Mouse (Mus musculus): ENCODE measurements around the gene Hs6st3. TPM values are rescaled to one million over a fixed set of nuclear protein-coding genes. Genes with fewer than 3 reads are reported as not detected.

The Hs6st3 gene
- 0.16 TPM in 1 of 2 replicates, not detected in the other for polyA plus RNA-seq (2016; fragmentation: Nextera tagmentation; extraction: Ambion mirVana)

DNA sequence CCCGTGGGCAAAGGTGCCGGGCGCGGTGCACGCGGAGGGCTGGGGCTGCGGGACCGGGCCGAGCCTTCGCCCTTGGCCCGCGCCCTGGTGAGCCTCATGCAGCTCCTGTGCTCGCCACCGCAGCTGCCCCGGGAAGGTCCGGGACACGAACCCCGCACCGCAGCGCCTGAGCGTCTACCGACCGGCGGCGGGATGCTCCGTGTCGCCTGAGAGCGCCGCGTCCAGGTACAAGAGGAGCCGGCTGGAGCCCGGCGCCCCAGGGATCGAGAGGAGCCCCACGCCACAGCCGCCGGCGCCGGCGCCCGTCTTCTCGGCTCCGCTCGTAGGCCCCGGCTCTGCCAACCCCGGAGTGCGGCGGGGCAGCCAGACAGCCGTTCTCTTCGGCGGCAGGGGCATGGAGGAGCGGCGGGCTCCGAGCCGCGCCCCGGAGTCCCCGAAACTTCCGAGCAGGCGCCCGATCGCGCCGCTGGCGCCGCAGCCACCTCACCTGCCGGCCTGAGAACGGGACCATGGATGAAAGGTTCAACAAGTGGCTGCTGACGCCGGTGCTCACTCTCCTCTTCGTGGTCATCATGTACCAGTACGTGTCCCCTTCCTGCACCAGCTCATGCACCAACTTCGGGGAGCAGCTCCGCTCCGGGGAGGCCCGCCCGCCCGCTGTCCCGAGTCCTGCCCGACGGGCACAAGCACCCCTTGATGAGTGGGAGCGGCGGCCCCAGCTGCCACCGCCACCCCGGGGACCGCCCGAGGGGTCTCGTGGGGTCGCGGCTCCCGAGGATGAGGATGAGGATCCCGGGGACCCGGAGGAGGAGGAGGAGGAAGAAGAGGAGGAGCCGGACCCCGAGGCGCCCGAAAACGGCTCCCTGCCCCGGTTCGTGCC lies at the start of gene Hs6st3:
Gene Hs6st3, plus strand, starts transcription at position 436 of the 880 bp plus-strand sequence.
- H3K4me3 ChIP-seq: peak within 1 kb of the TSS; percentile 73
- H3K36me3 ChIP-seq: no peaks in the 10 kb centered on the region
- peaks cover 81% of the 10 kb centered on the region for H3K27me3 ChIP-seq (ENCODE audit: low read depth, poor library complexity, severe bottlenecking)
- H3K27ac ChIP-seq: peak within 1 kb of the TSS; percentile 75
- 1% methylated on average over 100 of the region's 100 CpGs for WGBS
- peaks cover 19% of the 10 kb centered on the region for H3K4me1 ChIP-seq
- peak; percentile 56 for DNase-seq (ENCODE audit: low spot score)
- H3K9me3 ChIP-seq (replicated peaks): no peaks in the 10 kb centered on the region

- WGBS: under 1% methylated on average over 72 of the region's 72 CpGs
- H3K9me3 ChIP-seq (replicated peaks): no peaks in the 10 kb centered on the region
These were observed 39.1 kb upstream of the Hs6st3 start, which contains the start of gene Uggt2 for GRCm38 (mm10) chr14:119098851-119099569. TSS of gene Uggt2 (minus strand) at chr14:119099430.

GRCm38 (mm10) chr14:119099570-119099891 lies 38.6 kb upstream of the Hs6st3 start:
- H3K27me3 ChIP-seq (ENCODE audit: low read depth, poor library complexity, severe bottlenecking): no peaks in the 10 kb centered on the region
- peaks cover 27% of the 10 kb centered on the region for H3K4me1 ChIP-seq
- WGBS: under 1% methylated on average over 13 of the region's 13 CpGs
- no peak for DNase-seq (ENCODE audit: low spot score)
- peak overlapping the region; percentile 97 for H3K27ac ChIP-seq
- no peaks in the 10 kb centered on the region for H3K9me3 ChIP-seq (replicated peaks)
- peak overlapping the region; percentile 91 for H3K4me3 ChIP-seq
- H3K36me3 ChIP-seq: peaks cover 5% of the 10 kb centered on the region

More at GRCm38 (mm10) chr14:119098851-119099569, 39.1 kb upstream of the Hs6st3 start, which contains the start of gene Uggt2:
- Histone ChIP-seq H3K36me3 (peaks cover 11% of the 10 kb centered on the region), H3K4me1 (peaks cover 27% of the 10 kb centered on the region), H3K27me3 (ENCODE audit: low read depth, poor library complexity, severe bottlenecking) (no peaks in the 10 kb centered on the region), H3K4me3 (peak within 1 kb of the TSS; percentile 91), H3K27ac (peak within 1 kb of the TSS; percentile 97)
- peak; percentile 95 for DNase-seq (ENCODE audit: low spot score)

DNA sequence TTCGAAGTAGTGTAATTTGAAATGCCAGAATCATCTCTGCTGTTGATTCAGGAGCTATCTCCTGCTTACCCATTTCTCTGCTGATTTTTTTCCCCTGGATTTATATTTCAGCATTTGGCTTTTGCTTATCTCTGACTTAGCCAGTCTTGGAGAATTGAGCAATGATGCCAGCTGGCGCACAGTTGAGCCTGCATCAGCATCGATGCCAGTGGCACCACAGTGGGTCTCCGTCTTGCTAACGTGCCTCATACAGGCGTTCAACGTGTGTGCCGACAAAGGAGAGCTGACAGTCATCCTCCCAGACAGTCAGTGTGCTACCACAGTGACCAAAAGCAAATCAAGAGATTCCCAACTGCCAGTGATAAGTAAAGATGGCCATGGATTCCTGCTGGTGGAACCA lies 30.6 kb upstream of the Hs6st3 start:
- no peak overlapping the region for H3K27ac ChIP-seq
- DNase-seq (ENCODE audit: low spot score): no peak
- no peak overlapping the region for H3K4me3 ChIP-seq
- H3K27me3 ChIP-seq (ENCODE audit: low read depth, poor library complexity, severe bottlenecking): no peaks in the 10 kb centered on the region
- H3K4me1 ChIP-seq: no peaks in the 10 kb centered on the region
- 94% methylated on average over 8 of the region's 8 CpGs for WGBS
- no peaks in the 10 kb centered on the region for H3K36me3 ChIP-seq
- H3K9me3 ChIP-seq (replicated peaks): no peaks in the 10 kb centered on the region

DNA sequence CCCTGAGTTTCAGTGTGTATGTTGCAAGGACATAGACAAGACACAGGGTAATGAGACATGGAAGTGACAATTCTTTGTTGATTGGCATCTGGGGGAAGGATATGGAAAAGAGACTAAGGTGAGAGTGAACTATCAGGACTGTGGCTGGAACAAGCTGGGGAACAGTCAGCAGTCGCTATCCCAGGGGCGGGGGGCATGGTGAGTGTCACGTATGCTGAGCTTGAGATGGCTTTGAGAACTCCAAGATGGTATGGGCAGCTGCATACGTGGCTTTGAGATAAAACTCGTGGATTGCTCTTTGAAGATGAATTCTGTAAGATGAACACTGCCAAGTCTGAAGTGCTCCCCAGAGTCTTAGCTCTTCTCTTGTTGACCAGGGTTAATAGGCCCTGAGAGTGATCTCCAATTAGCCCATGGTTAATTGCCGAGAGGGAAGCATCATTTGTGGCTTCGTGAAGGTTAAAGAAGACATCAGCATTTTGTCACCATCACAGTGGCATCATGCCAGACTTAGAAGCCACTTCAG lies 29.3 kb upstream of the Hs6st3 start:
- 76% methylated on average over 7 of the region's 7 CpGs for WGBS
- DNase-seq (ENCODE audit: low spot score): no peak
- H3K36me3 ChIP-seq: no peaks in the 10 kb centered on the region
- no peaks in the 10 kb centered on the region for H3K9me3 ChIP-seq (replicated peaks)
- H3K4me1 ChIP-seq: no peaks in the 10 kb centered on the region
- H3K27ac ChIP-seq: no peak overlapping the region
- H3K27me3 ChIP-seq (ENCODE audit: low read depth, poor library complexity, severe bottlenecking): no peaks in the 10 kb centered on the region
- no peak overlapping the region for H3K4me3 ChIP-seq

DNA sequence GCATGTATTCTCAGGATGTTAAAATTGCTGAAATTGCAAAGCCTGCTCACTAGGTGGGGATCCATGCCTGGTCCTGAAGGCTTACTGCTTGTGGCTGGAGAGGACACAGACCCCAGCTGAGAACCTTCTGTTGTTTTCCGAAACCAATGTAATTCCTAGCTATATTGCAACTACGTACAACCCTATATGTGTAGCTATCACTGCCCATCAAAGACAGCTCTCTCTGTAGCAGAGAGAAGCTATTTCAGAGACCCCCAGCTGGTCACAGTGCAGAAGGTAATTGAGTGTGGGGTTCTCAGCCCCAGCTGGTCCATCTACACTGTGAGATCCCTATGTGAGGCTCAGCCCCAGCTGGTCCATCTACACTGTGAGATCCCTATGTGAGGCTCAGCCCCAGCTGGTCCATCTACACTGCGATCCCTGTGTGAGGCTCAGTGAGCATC lies 28.3 kb upstream of the Hs6st3 start:
- no peaks in the 10 kb centered on the region for H3K9me3 ChIP-seq (replicated peaks)
- no peak overlapping the region for H3K27ac ChIP-seq
- H3K4me1 ChIP-seq: no peaks in the 10 kb centered on the region
- H3K36me3 ChIP-seq: no peaks in the 10 kb centered on the region
- no peak for DNase-seq (ENCODE audit: low spot score)
- H3K4me3 ChIP-seq: no peak overlapping the region
- no peaks in the 10 kb centered on the region for H3K27me3 ChIP-seq (ENCODE audit: low read depth, poor library complexity, severe bottlenecking)
- WGBS: 89% methylated on average over 3 of the region's 3 CpGs

DNA sequence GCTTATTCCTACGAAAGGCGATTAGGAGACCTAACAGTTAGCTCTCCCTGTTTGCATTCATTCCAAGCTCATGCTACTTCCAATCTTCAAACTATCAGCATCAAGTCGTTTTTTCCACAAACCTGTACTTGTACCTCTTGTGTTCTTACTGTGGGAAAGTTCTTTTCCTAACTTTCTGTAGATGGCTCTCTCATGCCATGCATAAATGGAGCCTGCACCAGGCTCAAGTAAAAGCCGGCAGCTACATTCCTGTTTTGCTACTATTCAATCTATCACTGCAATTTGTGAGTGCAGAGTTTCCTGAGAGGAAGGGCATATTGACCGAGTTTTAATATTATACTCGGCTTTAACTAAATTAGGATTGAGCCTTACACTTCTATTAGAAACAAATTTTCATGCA lies 25.6 kb upstream of the Hs6st3 start:
- H3K9me3 ChIP-seq (replicated peaks): no peaks in the 10 kb centered on the region
- H3K36me3 ChIP-seq: no peaks in the 10 kb centered on the region
- H3K4me3 ChIP-seq: no peak overlapping the region
- H3K4me1 ChIP-seq: no peaks in the 10 kb centered on the region
- no peak for DNase-seq (ENCODE audit: low spot score)
- no peaks in the 10 kb centered on the region for H3K27me3 ChIP-seq (ENCODE audit: low read depth, poor library complexity, severe bottlenecking)
- H3K27ac ChIP-seq: no peak overlapping the region
- WGBS: 80% methylated on average over 6 of the region's 6 CpGs

DNA sequence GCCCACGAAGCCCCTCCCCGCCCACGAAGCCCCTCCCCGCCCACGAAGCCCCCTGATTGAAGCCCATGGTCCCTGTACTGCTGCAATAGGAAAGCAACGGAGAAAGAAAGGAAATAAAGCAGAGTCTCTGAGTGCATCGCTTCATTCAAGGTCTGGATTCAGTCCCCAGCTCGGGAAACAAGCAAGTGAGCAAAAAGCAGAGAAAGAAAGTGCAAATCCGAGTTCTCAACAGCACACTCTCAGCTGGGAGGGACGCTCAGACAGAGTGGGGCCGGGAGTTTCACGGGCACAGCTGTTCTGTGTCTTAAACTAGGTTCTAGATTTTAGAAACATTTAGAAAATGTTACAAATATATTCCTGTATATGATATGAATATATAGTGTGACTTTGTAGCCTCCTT lies 14.6 kb upstream of the Hs6st3 start:
- H3K27ac ChIP-seq: no peak overlapping the region
- no peak for DNase-seq (ENCODE audit: low spot score)
- H3K36me3 ChIP-seq: no peaks in the 10 kb centered on the region
- 0 out of 2 replicates have a peak, but pooled peaks cover 5% of the 10 kb centered on the region for H3K4me1 ChIP-seq
- peak overlapping the region; percentile 46 for H3K4me3 ChIP-seq
- peaks cover 4% of the 10 kb centered on the region; the same call in 1 of the 2 replicates for H3K27me3 ChIP-seq (ENCODE audit: low read depth, poor library complexity, severe bottlenecking)
- no peaks in the 10 kb centered on the region for H3K9me3 ChIP-seq (replicated peaks)
- 4% methylated on average over 12 of the region's 12 CpGs for WGBS

GRCm38 (mm10) chr14:119124061-119124460 lies 14.1 kb upstream of the Hs6st3 start:
- Histone ChIP-seq H3K36me3 (no peaks in the 10 kb centered on the region), H3K27me3 (ENCODE audit: low read depth, poor library complexity, severe bottlenecking) (peaks cover 4% of the 10 kb centered on the region; the same call in 1 of the 2 replicates), H3K9me3 (replicated peaks) (no peaks in the 10 kb centered on the region), H3K27ac (no peak overlapping the region), H3K4me3 (peak overlapping the region; percentile 46), H3K4me1 (0 out of 2 replicates have a peak, but pooled peaks cover 5% of the 10 kb centered on the region)
- DNase-seq (ENCODE audit: low spot score): peak; percentile 50
- WGBS: 36% methylated on average over 3 of the region's 3 CpGs

DNA sequence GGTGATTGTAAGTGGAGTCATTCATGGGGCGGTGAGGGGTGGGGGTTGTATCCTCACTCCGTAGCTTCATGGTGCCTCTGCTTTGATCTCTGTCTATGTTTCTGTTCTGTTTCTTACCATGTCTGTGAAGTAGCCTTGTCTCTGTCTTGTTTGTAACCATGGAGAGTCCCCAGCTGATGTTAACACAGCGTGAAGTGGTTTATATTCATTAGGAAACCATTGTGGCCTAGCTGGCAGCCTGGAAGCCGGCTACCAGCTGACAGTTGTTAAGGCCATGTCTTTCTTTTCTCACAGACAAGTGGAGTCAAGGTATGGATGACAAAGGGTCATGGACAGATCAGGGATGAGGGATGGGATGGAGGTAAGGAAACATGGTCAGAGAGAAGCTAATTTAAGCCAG lies 12.3 kb upstream of the Hs6st3 start:
- Histone ChIP-seq H3K9me3 (replicated peaks) (no peaks in the 10 kb centered on the region), H3K4me1 (0 out of 2 replicates have a peak, but pooled peaks cover 5% of the 10 kb centered on the region), H3K27ac (no peak overlapping the region), H3K4me3 (no peak overlapping the region), H3K36me3 (no peaks in the 10 kb centered on the region), H3K27me3 (ENCODE audit: low read depth, poor library complexity, severe bottlenecking) (peaks cover 4% of the 10 kb centered on the region; the same call in 1 of the 2 replicates)
- WGBS: 46% methylated on average over 4 of the region's 4 CpGs
- DNase-seq (ENCODE audit: low spot score): no peak

- Histone ChIP-seq H3K4me3 (no peak overlapping the region), H3K4me1 (0 out of 2 replicates have a peak, but pooled peaks cover 5% of the 10 kb centered on the region), H3K27me3 (ENCODE audit: low read depth, poor library complexity, severe bottlenecking) (no peaks in the 10 kb centered on the region), H3K9me3 (replicated peaks) (no peaks in the 10 kb centered on the region), H3K27ac (no peak overlapping the region), H3K36me3 (no peaks in the 10 kb centered on the region)
- DNase-seq (ENCODE audit: low spot score): no peak
- WGBS: 97% methylated on average over 2 of the region's 2 CpGs
These were observed 10.8 kb upstream of the Hs6st3 start for GRCm38 (mm10) chr14:119127330-119127729.

GRCm38 (mm10) chr14:119137512-119137905 lies 632 bp upstream of the Hs6st3 start:
- peak overlapping the region; percentile 75 for H3K27ac ChIP-seq
- H3K4me1 ChIP-seq: peaks cover 19% of the 10 kb centered on the region
- peak; percentile 75 for DNase-seq (ENCODE audit: low spot score)
- no peaks in the 10 kb centered on the region for H3K36me3 ChIP-seq
- H3K4me3 ChIP-seq: peak overlapping the region; percentile 73
- no peaks in the 10 kb centered on the region for H3K9me3 ChIP-seq (replicated peaks)
- H3K27me3 ChIP-seq (ENCODE audit: low read depth, poor library complexity, severe bottlenecking): peaks cover 80% of the 10 kb centered on the region
- WGBS: under 1% methylated on average over 38 of the region's 38 CpGs

DNA sequence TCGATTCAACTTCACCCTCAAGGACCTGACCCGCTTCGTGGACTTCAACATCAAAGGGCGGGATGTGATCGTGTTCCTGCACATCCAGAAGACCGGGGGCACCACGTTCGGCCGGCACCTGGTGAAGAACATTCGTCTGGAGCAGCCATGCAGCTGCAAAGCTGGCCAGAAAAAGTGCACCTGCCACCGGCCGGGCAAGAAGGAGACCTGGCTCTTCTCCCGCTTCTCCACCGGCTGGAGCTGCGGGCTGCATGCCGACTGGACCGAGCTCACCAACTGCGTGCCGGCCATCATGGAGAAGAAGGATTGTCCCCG lies 602 bp downstream of the Hs6st3 start:
- H3K27ac ChIP-seq: no peak overlapping the region
- no peaks in the 10 kb centered on the region for H3K36me3 ChIP-seq
- no peaks in the 10 kb centered on the region for H3K9me3 ChIP-seq (replicated peaks)
- peak; percentile 49 for DNase-seq (ENCODE audit: low spot score)
- WGBS: 3% methylated on average over 20 of the region's 20 CpGs
- H3K4me3 ChIP-seq: peak overlapping the region; percentile 73
- peaks cover 19% of the 10 kb centered on the region for H3K4me1 ChIP-seq
- peaks cover 81% of the 10 kb centered on the region for H3K27me3 ChIP-seq (ENCODE audit: low read depth, poor library complexity, severe bottlenecking)
